Mouse (Mus musculus) neural tube, embryonic 10.5 days (tissue): Measurements from ENCODE around the gene Olfr366.
"Not testable (repeated sequence)": the region's sequence is repeated elsewhere in the genome, so short reads cannot be mapped to it uniquely, and the experiment has no call there.

ENCODE experiments used
- DNase-seq: peaks from one replicate; pipeline ENCODE4 v3.0.0-alpha.2; 2017; ENCODE audit warnings: low spot score; ENCODE audit errors: extremely low spot score

Olfr366 gene

DNA sequence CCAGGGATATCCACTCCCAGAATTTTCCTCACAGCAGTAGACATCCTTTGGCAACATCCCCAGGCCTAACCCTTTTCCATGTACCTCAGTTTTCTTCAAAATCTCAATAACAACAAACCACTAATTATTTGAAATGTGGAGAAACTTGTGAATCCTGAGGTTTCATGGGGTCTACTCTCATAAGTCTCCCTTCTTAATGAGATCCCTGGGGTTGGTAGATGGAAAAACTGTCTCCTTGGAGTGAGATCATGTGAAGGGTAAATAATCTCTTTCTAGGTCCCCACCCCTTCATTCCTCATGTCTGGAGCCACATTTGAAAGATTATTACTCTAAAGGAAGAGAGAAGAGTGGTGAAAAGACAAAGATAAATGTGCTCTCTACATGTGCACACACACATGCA lies at the start of gene Olfr366:
Gene Olfr366, plus strand, starts transcription at position 301 of the 400 bp plus-strand sequence.
- DNase-seq: no peak

DNA sequence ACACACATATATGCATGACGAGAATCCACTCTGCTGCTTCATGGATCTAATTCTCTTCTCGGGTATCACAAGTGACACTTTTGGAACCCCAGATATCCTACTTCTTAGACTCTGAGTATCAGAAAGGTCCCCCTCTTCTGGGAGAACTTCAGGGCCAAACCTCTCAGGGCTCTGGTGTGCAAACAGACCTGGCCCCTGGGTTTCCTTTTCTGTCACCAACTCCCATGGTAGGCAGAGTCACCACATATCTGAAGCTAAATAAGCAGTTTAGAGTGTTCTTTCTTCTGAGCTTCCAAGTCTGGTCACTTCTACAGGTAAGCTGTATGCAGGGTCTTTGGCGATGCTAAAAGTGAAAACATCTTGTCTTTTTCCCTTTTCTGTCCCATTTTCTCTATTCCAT lies 23.5 kb upstream of the Olfr366 start, which contains the start of gene Olfr365:
Gene Olfr365, plus strand, starts transcription at position 301 of the 400 bp plus-strand sequence.
- DNase-seq: no peak

DNA sequence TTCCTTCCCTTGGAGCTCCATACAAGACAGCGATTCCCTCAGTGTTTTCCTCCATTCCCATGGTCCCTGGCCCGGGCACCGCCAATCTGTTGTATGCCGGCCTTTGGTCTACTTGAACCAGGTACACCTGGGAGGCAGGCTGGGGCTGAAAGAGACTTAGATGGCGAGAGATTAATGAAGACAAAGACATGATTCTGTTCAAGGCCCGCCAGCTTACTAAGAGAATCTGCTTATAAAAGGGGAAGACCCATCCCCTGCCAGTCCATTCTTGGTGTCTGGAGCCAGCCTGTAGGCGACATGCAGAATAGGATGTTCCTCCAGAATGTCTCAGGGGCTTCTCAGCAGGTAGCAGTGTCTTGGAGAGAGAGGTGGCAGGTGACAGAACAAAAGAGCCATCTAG lies 50.4 kb downstream of the Olfr366 start:
- not testable (repeated sequence) for DNase-seq
